Mouse (Mus musculus) MEL (cell line): ENCODE measurements at regions not wholly inside any gene's neighbourhood (a gene's known extent, or its start where the extent isn't known, plus 50 kb on each side); places are given as distances from the start of the nearest gene placed in this dataset.

ENCODE experiments used
- DNase-seq: peaks from one replicate; pipeline ENCODE4 v3.0.0; 2011; ENCODE audit warnings: low read depth, low spot score
- H3K27ac ChIP-seq: 2 replicates; pipeline ENCODE4 v1.5.1; 2012; ENCODE audit warnings: low read depth, mild to moderate bottlenecking, control low read depth, low read length, moderate library complexity; ENCODE audit not compliant: control insufficient read depth
- H3K27me3 ChIP-seq, 2 experiments: fragments of 150-350 bp in 1 of 2; sonication (generic) in 1 of 2; 2 replicates each; pipeline ENCODE4 v1.6.1; 2012; ENCODE audit warnings: low read length in 2 of 2, mild to moderate bottlenecking in 2 of 2, improper control_type of control experiment in 1 of 2, moderate library complexity in 1 of 2; ENCODE audit not compliant: insufficient read depth in 2 of 2, control insufficient read depth in 1 of 2
- H3K36me3 ChIP-seq, 2 experiments: 2 replicates each; pipeline ENCODE4 v1.6.1; 2012 to 2014; ENCODE audit warnings: low read length in 2 of 2, improper control_type of control experiment in 1 of 2, inconsistent platforms in 1 of 2, mild to moderate bottlenecking in 1 of 2; ENCODE audit not compliant: insufficient read depth in 2 of 2, control insufficient read depth in 1 of 2
- H3K4me1 ChIP-seq, 2 experiments: fragments of 150-350 bp in 1 of 2; sonication (generic) in 1 of 2; 2 replicates each; pipeline ENCODE4 v1.6.1; 2012; ENCODE audit warnings: low read length in 2 of 2, improper control_type of control experiment in 1 of 2, mild to moderate bottlenecking in 1 of 2; ENCODE audit not compliant: insufficient read depth in 2 of 2, control insufficient read depth in 1 of 2
- H3K4me3 ChIP-seq, 2 experiments: fragments of 150-350 bp in 1 of 2; sonication (generic) in 1 of 2; 2 replicates each; pipeline ENCODE4 v1.5.1; 2012; ENCODE audit warnings: low read depth in 2 of 2, low read length in 2 of 2, mild to moderate bottlenecking in 2 of 2, moderate library complexity in 2 of 2, control low read depth in 1 of 2, improper control_type of control experiment in 1 of 2; ENCODE audit not compliant: control insufficient read depth in 1 of 2, insufficient read depth in 1 of 2
- H3K79me2 ChIP-seq: 2 replicates; pipeline ENCODE4 v1.6.1; 2012; ENCODE audit warnings: mild to moderate bottlenecking, low read length, moderate library complexity; ENCODE audit not compliant: control insufficient read depth, poor library complexity, insufficient read depth
- H3K9ac ChIP-seq: 2 replicates; pipeline ENCODE4 v1.6.1; 2012; ENCODE audit warnings: low read depth, mild to moderate bottlenecking, control low read depth, low read length, moderate library complexity; ENCODE audit not compliant: control insufficient read depth, poor library complexity, severe bottlenecking
- H3K9me3 ChIP-seq: fragments of 150-350 bp; sonication (generic); replicated peaks from 2 replicates; pipeline ENCODE4 v1.6.1; 2012; ENCODE audit warnings: mild to moderate bottlenecking, low read length, improper control_type of control experiment, moderate library complexity; ENCODE audit not compliant: insufficient read depth
- CHD1 ChIP-seq: IDR thresholded peaks from 2 replicates; pipeline ENCODE4 v1.6.1; 2012; ENCODE audit warnings: low read depth, mild to moderate bottlenecking, inconsistent platforms, low read length, improper control_type of control experiment
- CTCF ChIP-seq, 3 experiments: IDR thresholded peaks in 2 of 3; conservative IDR thresholded peaks in 1 of 3; 2 replicates each; pipeline ENCODE4 v1.5.1; 2011 to 2012; ENCODE audit warnings: low read length in 3 of 3, low read depth in 2 of 3, mild to moderate bottlenecking in 2 of 3, improper control_type of control experiment in 1 of 3, inconsistent platforms in 1 of 3, mixed read lengths in 1 of 3, moderate library complexity in 1 of 3; ENCODE audit not compliant: control insufficient read depth in 1 of 3, insufficient read depth in 1 of 3, poor library complexity in 1 of 3, severe bottlenecking in 1 of 3
- GATA1 ChIP-seq: IDR thresholded peaks from 2 replicates; pipeline ENCODE4 v1.6.1; 2011; ENCODE audit warnings: low read depth, low read length, improper control_type of control experiment
- HCFC1 ChIP-seq: IDR thresholded peaks from 2 replicates; pipeline ENCODE4 v1.6.1; 2012; ENCODE audit warnings: low read depth, mild to moderate bottlenecking, inconsistent platforms, low read length, improper control_type of control experiment, moderate library complexity
- JUND ChIP-seq: IDR thresholded peaks from 2 replicates; pipeline ENCODE4 v1.6.1; 2011; ENCODE audit warnings: low read depth, mild to moderate bottlenecking, improper control_type of control experiment, low read length
- MAFK ChIP-seq: IDR thresholded peaks from 2 replicates; pipeline ENCODE4 v1.6.1; 2011; ENCODE audit warnings: low read depth, mild to moderate bottlenecking, low read length, improper control_type of control experiment, borderline replicate concordance
- MAX ChIP-seq: IDR thresholded peaks from 2 replicates; pipeline ENCODE4 v1.6.1; 2011; ENCODE audit warnings: low read length, improper control_type of control experiment
- MXI1 ChIP-seq: IDR thresholded peaks from 2 replicates; pipeline ENCODE4 v1.6.1; 2011; ENCODE audit warnings: mild to moderate bottlenecking, low read depth, low read length, improper control_type of control experiment
- MYC ChIP-seq: IDR thresholded peaks from 2 replicates; pipeline ENCODE4 v1.6.1; 2011; ENCODE audit warnings: low read depth, mild to moderate bottlenecking, low read length, improper control_type of control experiment, moderate library complexity
- NELFE ChIP-seq: IDR thresholded peaks from 2 replicates; pipeline ENCODE4 v1.6.1; 2011; ENCODE audit warnings: low read depth, low read length, improper control_type of control experiment
- POLR2AphosphoS2 ChIP-seq: IDR thresholded peaks from 2 replicates; pipeline ENCODE4 v1.6.1; 2011; ENCODE audit warnings: low read length, improper control_type of control experiment
- POLR2AphosphoS5 ChIP-seq: IDR thresholded peaks from 2 replicates; pipeline ENCODE4 v1.6.1; 2012; ENCODE audit warnings: low read depth, borderline replicate concordance, mild to moderate bottlenecking, inconsistent platforms, low read length, moderate library complexity, mixed read lengths
- RAD21 ChIP-seq: IDR thresholded peaks from 2 replicates; pipeline ENCODE4 v1.6.1; 2011; ENCODE audit warnings: mild to moderate bottlenecking, low read depth, low read length, improper control_type of control experiment
- RCOR1 ChIP-seq: IDR thresholded peaks from 2 replicates; pipeline ENCODE4 v1.6.1; 2012; ENCODE audit warnings: low read depth, mild to moderate bottlenecking, inconsistent platforms, low read length, improper control_type of control experiment
- SIN3A ChIP-seq: IDR thresholded peaks from 2 replicates; pipeline ENCODE4 v1.6.1; 2012; ENCODE audit warnings: low read length, improper control_type of control experiment, inconsistent platforms
- TAL1 ChIP-seq: IDR thresholded peaks from 2 replicates; pipeline ENCODE4 v1.6.1; 2012; ENCODE audit warnings: mild to moderate bottlenecking, inconsistent platforms, low read length, moderate library complexity, mixed read lengths
- TBP ChIP-seq: IDR thresholded peaks from 2 replicates; pipeline ENCODE4 v1.8.0; 2011; ENCODE audit warnings: low read depth, low read length, improper control_type of control experiment
- UBTF ChIP-seq: IDR thresholded peaks from 2 replicates; pipeline ENCODE4 v1.6.1; 2012; ENCODE audit warnings: low read depth, mild to moderate bottlenecking, inconsistent platforms, low read length, improper control_type of control experiment, moderate library complexity, borderline replicate concordance; ENCODE audit not compliant: insufficient read depth
- USF1 ChIP-seq: IDR thresholded peaks from 2 replicates; pipeline ENCODE4 v1.6.1; 2014; ENCODE audit warnings: low read depth, mild to moderate bottlenecking, inconsistent platforms, low read length, improper control_type of control experiment, moderate library complexity
- USF2 ChIP-seq, 2 experiments: IDR thresholded peaks; 2 replicates each; pipeline ENCODE4 v1.6.1; 2011 to 2012; ENCODE audit warnings: improper control_type of control experiment in 2 of 2, low read length in 2 of 2, borderline replicate concordance in 1 of 2, inconsistent platforms in 1 of 2, low read depth in 1 of 2, mild to moderate bottlenecking in 1 of 2; ENCODE audit not compliant: insufficient read depth in 1 of 2

- Histone ChIP-seq H3K4me3 (no peak overlapping the region), H3K36me3 (no peaks in the 10 kb centered on the region), H3K27ac (no peak overlapping the region), H3K4me1 (no peaks in the 10 kb centered on the region), H3K9me3 (no peaks in the 10 kb centered on the region), H3K9ac (no peak overlapping the region), H3K79me2 (no peaks in the 10 kb centered on the region), H3K27me3 (no peaks in the 10 kb centered on the region)
- TF ChIP-seq POLR2AphosphoS5, result no peak
- TF ChIP-seq RCOR1, result no peak
- TF ChIP-seq CTCF (IDR thresholded peaks at IDR 0.05 in 2 of 3, conservative IDR thresholded peaks at IDR 0.05 in 1 of 3; ENCODE audit: control insufficient read depth in 1 of 3, insufficient read depth in 1 of 3, low read depth in 2 of 3, low read length in 3 of 3, poor library complexity in 1 of 3, severe bottlenecking in 1 of 3), result no peak
- TF ChIP-seq SIN3A, result no peak
- no peak for TF ChIP-seq MAFK
- DNase-seq, result no peak
These were observed 247.0 kb upstream of the Cited2 start for GRCm38 (mm10) chr10:17475976-17476375.

- H3K27ac ChIP-seq, result no peak overlapping the region
- no peak for TF ChIP-seq HCFC1
- no peak for TF ChIP-seq NELFE
- no peak for TF ChIP-seq RAD21
- no peak for TF ChIP-seq RCOR1
- TF ChIP-seq UBTF, result no peak
- no peak for TF ChIP-seq MYC
- no peak for TF ChIP-seq POLR2AphosphoS2
- no peak for TF ChIP-seq TBP
- TF ChIP-seq POLR2AphosphoS5, result no peak
- TF ChIP-seq MAX, result no peak
- TF ChIP-seq TAL1, result no peak
- no peak for TF ChIP-seq USF2 (IDR thresholded peaks at IDR 0.05; ENCODE audit: borderline replicate concordance in 1 of 2, insufficient read depth in 1 of 2, low read depth in 1 of 2, low read length in 2 of 2)
- no peak for TF ChIP-seq MAFK
- no peak for TF ChIP-seq CHD1
- TF ChIP-seq JUND, result no peak
- TF ChIP-seq GATA1, result no peak
- TF ChIP-seq USF1, result no peak
- TF ChIP-seq MXI1, result no peak
- no peaks in the 10 kb centered on the region for H3K36me3 ChIP-seq
- DNase-seq, result no peak
- no peaks in the 10 kb centered on the region for H3K79me2 ChIP-seq
- H3K4me3 ChIP-seq, result no peak overlapping the region
- H3K9ac ChIP-seq, result no peak overlapping the region
- no peaks in the 10 kb centered on the region for H3K9me3 ChIP-seq
- H3K4me1 ChIP-seq, result no peaks in the 10 kb centered on the region
- no peaks in the 10 kb centered on the region for H3K27me3 ChIP-seq
These were observed 246.3 kb upstream of the Cited2 start for GRCm38 (mm10) chr10:17476720-17477119.
